Mouse (Mus musculus) heart, adult 2 months (tissue): ENCODE data around the gene Nyap2.

Experiments
- CTCF ChIP-seq: fragments of 200-600 bp; IDR thresholded peaks from 2 replicates; pipeline ENCODE4 v1.8.1; 2022; ENCODE audit warnings: antibody characterized with exemption, mild to moderate bottlenecking, moderate library complexity
- EP300 ChIP-seq: fragments of 200-500 bp; IDR thresholded peaks from 2 replicates; pipeline ENCODE4 v1.6.1; 2011; ENCODE audit warnings: low read depth, low read length, control low read depth; ENCODE audit not compliant: insufficient read depth
- POLR2A ChIP-seq: fragments of 200-500 bp; IDR thresholded peaks from 2 replicates; pipeline ENCODE4 v1.6.1; 2011; ENCODE audit warnings: mild to moderate bottlenecking, low read depth, low read length, control low read depth; ENCODE audit not compliant: insufficient read depth

GRCm38 (mm10) chr1:81143855-81144254 is 67.1 kb downstream of the Nyap2 start:
- TF ChIP-seq CTCF = no peak
- TF ChIP-seq POLR2A = no peak
- TF ChIP-seq EP300 = no peak
